Mouse (Mus musculus): Measurements from ENCODE around the gene Asphd2. TPM values are rescaled to one million over a fixed set of nuclear protein-coding genes. Genes with fewer than 3 reads are reported as not detected.

Asphd2 gene
- total RNA-seq, 2 experiments from 2014 or later, result 3.4 to 4.8 TPM

DNA sequence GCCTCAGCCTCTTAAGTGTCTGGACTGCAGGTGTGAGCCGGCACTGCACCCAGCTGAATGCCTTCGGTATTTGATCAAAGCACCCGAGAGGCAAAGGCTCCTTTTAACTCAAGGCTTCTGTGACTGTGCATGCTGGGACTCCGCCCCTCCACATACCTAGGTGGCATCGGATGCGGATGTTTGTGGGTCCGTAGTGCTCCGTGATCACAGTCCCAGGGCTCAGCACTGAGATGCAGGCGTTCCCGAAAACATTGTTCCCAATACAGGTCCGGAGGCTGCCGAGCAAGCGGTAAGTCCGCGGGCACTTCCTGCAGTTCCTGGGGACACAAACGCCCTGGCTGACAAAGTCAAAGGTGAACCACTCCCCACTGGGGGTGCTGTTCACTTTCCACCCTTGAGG lies 3.7 kb downstream of the Asphd2 start:
- no peak for DNase-seq

DNA sequence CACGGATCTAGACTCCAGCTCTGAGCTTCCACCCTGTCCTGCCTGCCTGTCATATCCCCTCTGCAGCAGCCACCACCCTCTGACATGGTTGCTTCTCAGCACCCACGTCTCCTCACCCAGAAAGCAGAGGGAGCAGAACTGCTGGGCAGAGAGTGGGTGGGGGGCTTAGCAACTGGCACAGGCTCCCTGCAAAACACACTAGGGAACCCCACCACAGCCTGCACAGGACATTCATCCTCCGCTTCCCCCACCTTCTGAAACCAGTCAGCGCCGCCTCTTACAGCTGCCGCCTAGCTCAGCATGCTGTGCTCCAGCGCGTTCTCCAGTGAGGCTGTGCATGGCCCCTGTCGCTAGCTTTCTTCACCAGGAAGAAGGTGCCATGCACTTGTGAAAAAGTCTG lies 5.3 kb downstream of the Asphd2 start:
- no peak for DNase-seq

DNA sequence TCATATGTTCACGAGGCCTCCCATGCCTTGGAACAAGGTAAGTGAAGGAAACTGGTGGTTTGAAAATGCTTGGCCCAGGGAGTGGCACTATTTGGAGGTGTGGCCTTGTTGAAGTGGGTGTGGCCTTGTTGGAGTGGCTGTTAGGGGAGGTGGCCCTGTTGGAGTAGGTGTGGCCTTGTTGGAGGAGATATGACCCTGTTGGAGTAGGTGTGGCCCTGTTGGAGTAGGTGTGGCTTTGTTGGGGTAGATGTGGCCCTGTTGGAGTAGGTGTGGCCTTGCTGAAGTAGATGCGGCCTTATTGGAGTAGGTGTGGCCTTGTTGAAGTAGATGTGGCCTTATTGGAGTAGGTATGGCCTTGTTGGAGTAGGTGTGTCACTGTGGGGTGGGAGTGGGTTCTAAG lies 8.7 kb downstream of the Asphd2 start:
- no peak for DNase-seq

DNA sequence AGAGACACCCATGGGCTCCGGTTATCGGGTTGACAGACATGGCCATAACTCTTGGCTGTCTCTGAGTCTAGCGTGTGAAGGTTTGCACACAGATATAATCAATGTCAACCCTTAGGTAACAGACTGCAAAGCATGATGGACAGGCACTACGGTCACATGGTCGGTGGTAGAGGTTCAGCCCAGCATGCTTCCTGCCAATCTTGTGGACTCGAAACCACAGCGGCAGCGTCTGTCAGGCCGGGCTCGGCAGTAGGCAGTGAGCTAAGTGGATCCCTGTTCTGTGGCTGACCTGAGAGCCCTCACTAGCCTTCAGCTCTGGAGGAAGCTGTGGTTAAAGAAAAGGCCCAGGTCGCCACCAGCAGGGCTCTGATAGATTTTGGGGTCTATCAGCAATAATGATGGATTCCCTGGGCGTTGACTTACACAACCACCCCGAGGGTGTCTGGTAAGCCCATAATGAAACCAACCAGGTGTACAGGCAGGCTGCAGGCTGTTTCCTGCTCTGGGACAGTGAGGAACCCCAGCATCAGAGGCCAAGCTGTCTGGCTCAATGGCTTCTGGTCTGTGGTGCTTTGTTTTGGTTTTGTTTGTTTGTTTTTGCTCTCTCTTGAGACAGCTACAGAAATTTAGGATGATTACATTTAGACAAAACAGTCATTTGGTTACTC lies 9.7 kb downstream of the Asphd2 start:
- no peak for DNase-seq

DNA sequence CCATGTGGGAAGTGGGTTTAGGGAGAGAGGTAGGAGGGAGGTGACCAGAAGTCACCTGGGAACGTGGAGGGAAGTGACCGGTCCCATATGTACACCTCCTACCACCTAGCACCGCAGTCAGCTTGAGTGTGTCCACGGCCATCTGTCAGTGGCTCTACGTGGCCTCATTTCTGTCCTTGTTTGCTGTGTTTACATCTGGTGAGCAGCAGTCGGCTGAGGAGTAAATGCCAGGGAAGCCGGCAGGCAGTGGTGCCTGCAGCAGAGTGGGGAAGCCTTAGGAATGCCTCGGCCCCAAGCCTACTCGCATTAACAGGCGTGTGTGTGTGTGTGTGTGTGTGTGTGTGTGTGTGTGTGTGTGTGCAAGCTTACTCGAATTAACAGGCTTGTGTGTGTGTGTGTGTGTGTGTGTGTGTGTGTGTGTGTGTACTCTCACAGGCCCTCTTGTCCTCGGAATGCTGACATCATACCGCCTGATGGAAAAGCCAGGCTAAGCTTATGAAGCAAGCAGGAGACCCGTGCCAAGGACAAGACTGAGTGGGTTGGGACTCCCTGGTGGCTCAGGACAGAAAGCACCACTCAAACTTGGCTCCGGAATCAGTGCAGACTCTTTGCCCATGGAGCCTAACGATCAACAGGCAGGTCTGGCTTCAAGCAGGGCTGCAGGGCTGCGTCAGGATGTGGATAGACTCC lies 11.9 kb downstream of the Asphd2 start:
- peak; percentile 83 for DNase-seq

DNA sequence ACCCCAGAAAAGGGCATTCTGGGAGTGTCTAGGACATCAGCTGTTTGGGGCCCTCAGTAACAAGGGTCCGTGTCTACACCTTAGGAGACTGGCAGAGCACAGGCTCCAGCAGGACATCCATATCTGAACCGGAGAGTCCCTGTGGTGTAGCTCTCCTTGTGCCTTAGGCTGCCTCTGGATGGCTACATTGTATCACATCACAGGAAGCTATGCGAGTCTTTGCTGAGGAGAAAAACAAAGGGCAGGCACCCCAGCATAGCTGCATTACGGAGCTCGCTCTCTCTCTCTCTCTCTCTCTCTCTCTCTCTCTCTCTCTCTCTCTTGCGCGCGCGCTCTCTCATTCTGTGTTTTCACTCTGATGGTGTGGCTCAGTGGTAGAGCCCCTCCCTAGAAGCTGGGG lies 12.6 kb downstream of the Asphd2 start:
- no peak for DNase-seq

- DNase-seq, result peak; percentile 60
Observed at GRCm38 (mm10) chr5:112381154-112381553, 13.5 kb downstream of the Asphd2 start.

- peak; percentile 81 for DNase-seq
Observed at GRCm38 (mm10) chr5:112378716-112379115, 15.9 kb downstream of the Asphd2 start.

DNA sequence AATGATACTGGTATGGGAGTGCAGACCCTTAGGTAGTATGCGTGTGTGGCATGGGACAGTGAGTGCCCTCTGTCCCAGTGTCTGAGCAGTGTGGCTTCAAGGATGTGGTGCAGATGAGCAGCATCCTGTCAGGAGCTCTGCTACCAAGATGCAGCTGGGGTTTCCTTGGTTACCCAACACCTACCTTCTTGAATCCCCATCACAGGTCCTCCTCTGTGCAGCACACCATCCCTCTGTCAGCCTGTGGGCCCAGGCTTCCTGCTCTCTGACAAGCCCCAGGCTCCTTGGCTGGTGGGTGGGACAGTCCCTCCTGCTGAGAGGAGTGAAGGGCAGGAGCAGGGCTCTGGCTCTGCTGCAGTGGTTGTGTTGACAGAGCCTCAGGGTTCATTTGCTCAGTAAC lies 17.3 kb downstream of the Asphd2 start:
- no peak for DNase-seq

DNA sequence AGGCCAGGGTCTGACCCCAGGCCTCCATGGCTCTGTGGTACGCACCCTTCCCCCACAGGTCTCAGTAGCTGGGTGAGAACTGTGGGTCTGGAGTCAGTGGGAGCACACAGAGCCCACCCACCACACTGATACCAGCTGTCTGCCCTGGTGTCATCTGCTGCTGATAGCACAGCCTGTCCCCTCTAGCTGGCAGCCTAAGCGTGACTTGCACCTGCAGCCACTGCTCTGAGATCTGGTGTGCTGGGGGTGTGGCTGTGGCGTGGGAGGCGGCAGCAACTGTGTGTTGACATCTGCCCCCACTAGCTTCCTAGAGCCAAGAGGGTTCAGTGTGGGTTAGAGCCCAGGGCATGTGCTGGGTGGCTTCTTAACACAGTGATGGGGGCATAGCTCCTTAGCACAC lies 18.6 kb downstream of the Asphd2 start:
- DNase-seq, result no peak

GRCm38 (mm10) chr5:112371933-112372332 lies 22.7 kb downstream of the Asphd2 start:
- DNase-seq, result no peak

GRCm38 (mm10) chr5:112370236-112370813 lies 24.3 kb downstream of the Asphd2 start:
- no peak for DNase-seq

DNA sequence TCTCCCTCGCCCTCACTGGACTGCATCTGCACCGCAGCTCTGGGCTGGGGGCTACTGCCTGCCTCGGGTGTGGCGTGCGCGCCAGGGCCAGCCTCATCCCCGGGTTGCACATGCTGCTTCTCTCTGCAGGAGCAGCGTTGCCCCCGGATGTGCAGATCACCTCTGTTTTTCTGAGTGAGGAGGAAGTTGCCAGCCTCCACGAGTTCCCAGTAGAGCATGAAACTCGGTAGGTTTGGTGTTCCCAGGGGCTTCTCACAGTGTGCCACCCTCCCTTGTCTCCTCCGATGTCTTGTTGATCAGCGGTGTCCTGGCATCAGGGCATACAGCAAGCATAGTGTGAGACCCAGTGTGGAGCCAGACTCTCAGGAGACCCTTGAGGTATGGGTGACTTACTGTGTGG lies 25.3 kb downstream of the Asphd2 start:
- no peak for DNase-seq

GRCm38 (mm10) chr5:112368666-112369065 lies 26.0 kb downstream of the Asphd2 start:
- DNase-seq, result no peak

GRCm38 (mm10) chr5:112367929-112368328 lies 26.7 kb downstream of the Asphd2 start:
- no peak for DNase-seq

- no peak for DNase-seq
Observed at GRCm38 (mm10) chr5:112367338-112367737, 27.3 kb downstream of the Asphd2 start.

DNA sequence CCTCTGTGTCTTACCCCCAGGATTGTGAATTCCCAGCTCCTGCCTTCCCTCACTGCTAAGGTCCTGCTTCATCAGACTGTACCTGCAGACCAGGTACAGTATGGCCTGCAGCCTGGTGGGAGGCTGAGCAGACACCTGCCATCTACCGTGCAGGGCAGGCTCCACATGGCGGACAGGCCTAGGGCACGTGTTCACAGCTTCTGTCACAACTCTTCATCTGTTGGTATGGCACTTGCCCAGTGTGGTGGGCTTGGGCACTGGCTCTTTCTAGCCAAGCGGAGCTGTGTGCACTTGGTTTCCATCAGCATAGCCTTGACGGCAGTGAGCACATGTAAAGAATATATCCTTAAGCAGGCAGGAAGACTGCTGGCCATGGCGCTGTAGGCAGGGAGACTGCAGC lies 27.8 kb downstream of the Asphd2 start:
- DNase-seq, result no peak

GRCm38 (mm10) chr5:112364184-112364797 lies 30.4 kb downstream of the Asphd2 start:
- no peak for DNase-seq

GRCm38 (mm10) chr5:112360077-112360476 lies 34.6 kb downstream of the Asphd2 start:
- DNase-seq, result no peak

DNA sequence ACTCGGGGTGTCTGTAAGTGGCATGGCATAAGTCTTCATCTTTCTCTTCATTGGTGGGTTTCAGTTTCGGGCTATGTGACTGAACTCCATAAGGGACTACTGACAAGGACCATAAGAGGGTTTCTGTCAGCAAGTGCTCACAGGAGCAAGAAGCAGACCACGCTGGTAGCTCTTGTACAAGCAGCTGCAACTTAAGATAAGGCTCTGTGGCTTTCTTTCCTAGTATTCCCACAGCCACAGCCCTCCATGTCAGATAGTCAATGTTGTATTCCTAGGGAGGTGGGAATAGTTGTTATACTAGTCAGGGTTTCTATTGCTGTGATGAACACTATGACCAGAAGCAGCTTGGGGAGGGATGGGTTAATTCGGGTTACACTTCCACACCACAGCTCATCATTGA lies 35.1 kb downstream of the Asphd2 start:
- DNase-seq, result no peak

DNA sequence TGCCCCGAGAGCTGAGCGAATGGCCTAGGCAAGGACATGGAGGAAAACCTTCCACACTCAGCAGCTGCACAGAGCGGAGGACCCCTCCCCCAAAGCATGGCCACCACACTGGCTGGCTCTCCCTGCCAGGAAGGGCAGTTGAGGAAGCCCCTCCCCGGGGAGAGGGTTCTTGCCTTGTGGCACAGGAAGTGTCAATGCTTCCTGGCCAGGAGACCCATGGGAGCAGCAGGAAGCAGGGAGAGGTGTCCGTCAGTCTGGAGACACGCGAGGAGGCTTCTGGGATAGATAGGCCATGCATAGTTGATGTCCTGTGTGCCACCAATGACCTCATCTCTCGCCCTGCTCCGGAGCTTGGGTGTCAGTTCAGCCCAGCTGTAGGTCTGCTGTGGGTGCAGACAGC lies 38.3 kb downstream of the Asphd2 start:
- DNase-seq, result peak; percentile 26

DNA sequence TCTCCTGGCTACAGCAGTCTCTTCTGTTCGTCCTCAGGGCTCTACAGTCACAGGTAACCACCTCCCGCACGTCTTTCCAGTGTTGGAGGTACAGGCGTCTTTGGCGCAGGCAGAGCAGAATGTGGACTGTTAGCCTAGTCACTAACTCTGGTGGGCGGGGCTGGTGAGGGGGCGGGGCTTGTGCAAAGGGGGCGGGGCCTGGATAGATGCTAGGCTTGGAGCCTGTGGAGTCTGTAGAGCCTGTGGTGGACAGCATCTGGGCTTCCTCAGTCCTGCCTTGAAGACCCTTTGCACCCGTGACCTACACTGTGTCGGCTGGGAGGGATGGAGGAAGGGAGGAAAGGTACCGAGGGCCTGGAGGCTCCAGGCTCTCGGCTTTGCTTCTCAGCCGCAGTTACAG lies 38.8 kb downstream of the Asphd2 start, which contains the start of gene Gm6583:
TSS of gene Gm6583 (minus strand) at position 124 of the 400 bp plus-strand sequence.
- no peak for DNase-seq

DNA sequence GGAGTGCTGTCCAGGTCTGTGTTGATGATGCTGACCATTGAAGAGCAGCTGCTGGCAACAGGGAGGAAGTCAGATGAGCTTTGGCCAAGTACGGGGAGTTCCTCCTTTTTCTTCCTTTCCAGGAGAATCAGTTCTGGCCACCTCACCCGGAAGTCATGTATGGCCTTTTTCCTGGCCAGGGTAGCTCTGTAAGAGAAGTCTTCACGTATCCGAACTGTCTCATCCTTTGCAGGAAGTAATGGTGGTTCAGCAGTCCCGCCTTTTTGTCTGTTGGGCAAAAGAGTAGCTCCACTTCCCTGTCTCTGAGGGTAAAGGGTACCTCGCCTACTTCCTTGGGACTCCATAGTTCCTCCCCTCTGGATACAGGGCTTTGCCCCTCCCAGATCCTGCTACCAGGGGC lies 39.2 kb downstream of the Asphd2 start:
- DNase-seq, result no peak

Data from adrenal gland, postnatal 10 days (tissue).